Mouse (Mus musculus) left cerebral cortex, postnatal 4 days (tissue): ENCODE measurements around the gene Klf13. TPM values are rescaled to one million over a fixed set of nuclear protein-coding genes. Genes with fewer than 3 reads are reported as not detected.

Source experiments
- DNase-seq: peaks from one replicate; pipeline ENCODE4 v3.0.0-alpha.2; 2022
- intact Hi-C: fragments of 180-260 bp; cut with DNase I; formaldehyde crosslinking; loops from one replicate; pipeline ENCODE4 v1.15.1; 2025
- total RNA-seq, 2 experiments: library from RNA; stranded (reverse); gene quantifications; 2 replicates each; pipeline ENCODE4 v1.2.3; 2021

The Klf13 gene
- total RNA-seq, 2 experiments from 2014 or later: 72.3 to 73.5 TPM

DNA sequence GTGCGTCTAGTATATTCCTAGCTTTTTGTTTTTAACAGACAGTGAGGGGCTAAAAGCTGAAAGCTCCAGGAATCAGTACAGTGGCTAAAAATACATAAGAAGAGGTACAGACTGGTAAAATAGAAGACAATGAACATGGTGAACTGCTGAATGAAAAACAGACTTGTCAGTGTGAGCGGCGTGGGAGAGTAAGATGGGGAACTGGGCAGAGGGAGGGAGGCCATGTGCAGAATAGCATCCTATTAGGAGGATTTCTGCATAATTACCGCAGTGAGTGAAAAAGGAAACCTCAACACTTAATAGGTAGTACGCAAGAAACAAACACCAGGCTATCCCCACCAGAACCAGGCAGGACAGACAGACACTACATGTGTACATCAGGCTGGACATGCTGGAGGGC, 45.5 kb downstream of the Klf13 start:
- intact Hi-C loops: no loop called here
- no peak for DNase-seq

DNA sequence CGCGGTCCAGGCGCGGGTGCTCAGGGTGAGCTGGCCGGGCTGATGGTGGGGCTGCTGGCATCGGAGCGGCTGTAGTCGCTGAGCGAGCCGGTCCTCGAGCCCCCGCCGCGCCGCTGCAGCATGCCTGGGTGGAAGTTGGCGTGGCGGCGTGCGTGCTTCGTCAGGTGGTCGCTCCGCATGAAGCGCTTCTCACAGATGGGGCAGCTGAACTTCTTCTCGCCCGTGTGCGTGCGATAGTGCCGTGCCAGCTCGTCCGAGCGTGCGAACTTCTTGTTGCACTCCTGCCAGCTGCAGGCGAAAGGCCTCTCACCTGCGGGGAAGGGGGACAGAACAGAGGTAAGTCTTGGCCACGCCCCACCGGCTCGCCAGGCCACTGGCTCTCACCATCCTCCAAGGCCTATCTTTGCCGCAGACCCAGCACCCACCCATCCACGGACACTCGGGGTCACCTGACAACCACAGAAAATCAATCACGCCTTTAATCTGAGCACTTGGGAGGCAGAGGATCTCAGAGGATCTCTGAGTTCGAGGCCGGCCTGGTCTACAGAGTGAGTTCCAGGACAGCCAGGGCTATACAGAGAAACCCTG, 47.1 kb downstream of the Klf13 start:
- intact Hi-C loops: no loop called here
- peak; percentile 38 for DNase-seq

DNA sequence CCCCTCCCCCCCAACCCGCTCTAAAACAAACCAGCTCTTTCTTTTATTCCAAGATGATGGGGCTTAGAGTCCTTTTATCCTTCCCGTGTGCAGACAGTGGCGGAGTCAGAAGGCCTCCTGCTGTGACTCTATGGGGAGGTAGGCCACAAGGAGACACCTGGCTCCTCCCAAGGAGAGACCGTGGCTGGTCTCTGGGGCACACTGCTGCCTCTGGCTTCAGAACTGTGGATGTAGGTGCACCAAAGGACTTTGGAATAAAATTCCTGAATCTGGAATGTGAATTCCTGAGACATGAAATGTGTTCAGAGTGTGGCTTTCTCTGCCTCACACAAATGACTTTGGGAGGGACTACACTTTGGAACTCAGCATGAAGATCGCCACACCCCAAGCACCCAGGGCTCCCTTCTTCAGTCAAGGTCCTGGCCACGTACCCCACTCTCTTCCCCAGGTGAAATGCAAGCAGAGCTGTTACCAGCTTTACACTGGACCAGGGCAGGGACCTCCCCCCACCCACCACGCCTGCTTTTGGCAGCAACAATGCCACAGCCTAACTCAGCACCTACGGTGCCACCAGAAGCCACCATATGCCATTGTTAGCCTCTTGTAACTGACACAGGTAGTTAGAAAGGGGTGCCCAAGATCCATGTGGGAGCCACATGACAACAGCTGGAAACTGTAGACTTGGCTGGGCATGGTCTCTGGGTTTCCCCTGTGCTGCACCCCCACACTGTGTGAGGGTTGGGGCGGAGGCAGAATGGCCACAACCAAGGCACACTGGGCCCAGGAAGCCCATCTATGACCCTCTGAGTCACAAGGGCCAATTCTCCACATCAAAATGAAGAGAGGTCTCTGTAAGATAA, 49.4 kb downstream of the Klf13 start:
- DNase-seq: no peak

DNA sequence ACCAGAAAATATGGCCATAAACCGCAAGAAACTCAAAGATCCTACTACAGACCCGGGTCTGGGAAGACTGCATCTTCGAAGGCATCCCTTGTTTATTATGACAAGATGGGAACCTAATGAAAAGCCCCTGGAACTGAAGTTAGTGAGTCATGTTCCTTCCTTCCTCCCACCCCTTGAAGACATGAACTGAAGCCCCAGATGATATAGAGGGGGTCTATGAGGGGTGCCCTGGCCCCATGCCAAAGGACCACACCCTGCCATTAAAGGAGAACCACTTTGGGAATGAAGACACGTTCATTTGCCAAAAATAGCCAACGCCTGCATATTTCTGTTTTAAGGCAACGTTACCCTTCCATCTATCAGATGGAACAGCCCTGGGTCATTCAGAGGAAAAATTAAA, 50.0 kb downstream of the Klf13 start:
- no peak for DNase-seq
- intact Hi-C loops: no loop called here

More for the DNA sequence above, 49.4 kb downstream of the Klf13 start:
- intact Hi-C loops: no loop called here

DNA sequence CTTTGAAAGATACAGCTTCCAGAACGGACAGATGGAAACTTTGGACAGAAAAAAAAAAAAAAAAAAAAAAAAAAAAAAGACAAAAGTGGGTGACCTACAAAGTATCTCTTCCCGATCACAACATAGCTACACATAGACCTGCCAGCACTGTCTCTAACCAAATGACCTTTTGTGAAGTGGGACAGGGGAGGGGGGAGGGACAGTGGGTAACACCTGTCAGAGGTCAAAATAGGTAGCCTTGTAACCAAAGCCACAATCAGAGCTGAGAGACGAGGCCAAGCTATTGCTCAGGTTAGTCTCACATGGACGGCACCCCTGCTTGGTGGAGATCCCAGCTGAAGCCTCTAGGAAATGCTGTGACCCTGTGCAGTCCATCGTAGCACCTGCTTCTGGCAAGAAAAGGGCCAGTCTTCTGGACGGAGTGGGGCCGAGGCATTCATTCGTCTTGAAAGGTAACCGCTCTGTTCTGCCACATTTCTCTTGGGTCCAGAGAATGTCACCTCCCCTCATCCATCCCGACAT, 51.1 kb downstream of the Klf13 start:
- no peak for DNase-seq
- intact Hi-C loops: no loop called here

DNA sequence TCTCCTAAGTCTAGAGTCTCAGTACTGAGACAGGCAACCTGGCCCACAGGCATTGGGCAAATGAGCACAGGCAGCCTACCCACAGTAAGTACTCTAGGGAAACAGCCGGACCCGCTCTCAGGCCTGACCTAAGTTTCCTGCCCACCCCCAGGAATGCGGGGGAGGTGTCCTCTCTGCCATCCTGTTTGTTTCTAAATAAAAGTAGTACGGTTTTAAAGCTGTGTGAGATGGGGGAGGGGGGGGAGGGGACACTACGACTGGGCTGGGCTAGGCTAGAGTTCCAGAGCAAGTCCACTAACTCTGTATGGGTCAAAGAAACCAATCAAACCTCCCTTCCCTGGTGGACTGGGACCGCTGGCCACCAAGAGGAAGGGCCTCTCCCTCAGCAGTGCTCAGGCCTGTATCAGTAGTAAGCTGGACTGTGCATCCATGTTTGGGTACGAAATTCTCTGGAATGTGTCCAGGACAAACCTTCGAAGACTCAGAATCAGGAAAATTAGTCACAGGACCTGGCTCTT, 51.6 kb downstream of the Klf13 start:
- intact Hi-C loops: no loop called here

DNA sequence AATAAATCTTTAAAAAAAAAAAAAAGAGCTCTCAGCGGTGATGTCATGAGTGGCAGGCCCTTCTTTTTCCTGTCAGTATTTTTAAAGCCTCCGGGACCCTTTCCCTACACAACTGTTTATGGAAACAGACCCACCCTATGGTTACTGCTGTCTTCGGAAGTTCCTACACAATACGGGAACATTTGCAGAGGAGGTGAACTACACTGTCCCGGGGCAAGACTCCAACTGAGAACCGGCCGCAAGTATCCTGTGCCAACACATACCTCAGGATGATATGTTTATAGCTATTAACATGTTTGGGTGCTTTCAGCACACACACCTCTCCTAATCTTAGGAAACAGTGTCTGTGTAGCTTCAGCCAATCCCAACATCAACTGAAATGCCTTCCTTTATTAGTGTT, 53.7 kb downstream of the Klf13 start:
- intact Hi-C loops: no loop called here
- DNase-seq: no peak

More for the DNA sequence above, 51.6 kb downstream of the Klf13 start:
- no peak for DNase-seq

DNA sequence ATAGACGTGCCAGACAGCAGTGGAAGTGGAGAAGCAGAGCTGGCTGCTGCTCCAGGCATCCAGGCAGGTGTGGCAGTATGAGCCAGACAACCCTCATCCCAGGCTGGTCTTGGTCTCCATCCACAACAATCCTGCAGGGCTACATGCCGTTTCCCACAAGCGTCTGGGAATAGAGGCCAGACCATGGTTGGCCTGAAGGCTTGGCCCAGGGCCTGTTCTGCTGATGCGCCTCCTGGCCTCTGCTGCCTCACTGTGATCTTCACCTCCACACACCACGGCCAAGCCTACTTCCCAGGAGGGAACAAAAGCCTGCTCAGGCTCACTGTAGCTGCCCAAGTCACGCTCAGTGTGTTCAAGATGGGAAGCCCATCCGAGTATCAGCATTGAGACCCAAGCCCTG, 56.0 kb downstream of the Klf13 start:
- intact Hi-C loops: no loop called here

DNA sequence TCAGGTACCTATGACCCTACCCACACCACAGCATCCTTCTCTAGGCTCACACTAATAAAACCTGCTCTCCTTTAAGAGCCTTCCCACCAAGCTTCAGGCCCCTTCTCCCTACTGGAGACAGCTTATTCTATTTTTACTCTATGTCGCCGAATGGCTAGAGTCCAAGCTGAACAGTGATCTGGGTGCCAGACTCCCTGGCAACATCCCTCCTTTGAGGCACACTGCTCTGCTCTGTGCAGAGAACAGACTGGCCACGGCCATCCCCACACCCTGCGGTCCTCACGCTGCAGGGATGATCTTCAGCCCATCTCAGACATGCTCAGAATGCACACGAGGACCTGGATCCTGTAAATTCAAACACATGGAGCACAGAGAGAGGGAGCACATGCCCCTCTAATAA, 59.1 kb downstream of the Klf13 start:
- peak; percentile 46 for DNase-seq
- intact Hi-C loops: no loop called here

More for the DNA sequence above, 56.0 kb downstream of the Klf13 start:
- DNase-seq: peak; percentile 52

DNA sequence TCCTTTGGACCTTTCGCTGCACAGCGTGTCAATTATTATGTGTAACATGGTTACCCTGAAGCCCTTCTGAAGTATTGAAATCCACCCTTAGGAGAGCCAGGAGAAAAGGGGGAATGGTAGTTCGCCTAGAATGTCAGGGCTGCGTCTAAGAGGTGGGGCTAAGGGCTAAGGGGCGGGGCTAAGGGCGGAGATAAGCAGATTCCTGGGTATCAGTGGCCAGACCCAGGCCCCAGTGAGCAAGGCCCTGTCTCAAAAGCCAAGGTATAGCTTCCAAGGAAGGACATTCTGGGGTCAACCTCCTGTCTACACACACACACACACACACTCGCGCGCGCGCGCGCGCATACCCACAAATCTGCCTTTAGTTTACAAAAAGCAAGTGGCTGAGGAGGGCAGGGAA, 61.1 kb downstream of the Klf13 start:
- intact Hi-C loops: no loop called here
- DNase-seq: no peak

DNA sequence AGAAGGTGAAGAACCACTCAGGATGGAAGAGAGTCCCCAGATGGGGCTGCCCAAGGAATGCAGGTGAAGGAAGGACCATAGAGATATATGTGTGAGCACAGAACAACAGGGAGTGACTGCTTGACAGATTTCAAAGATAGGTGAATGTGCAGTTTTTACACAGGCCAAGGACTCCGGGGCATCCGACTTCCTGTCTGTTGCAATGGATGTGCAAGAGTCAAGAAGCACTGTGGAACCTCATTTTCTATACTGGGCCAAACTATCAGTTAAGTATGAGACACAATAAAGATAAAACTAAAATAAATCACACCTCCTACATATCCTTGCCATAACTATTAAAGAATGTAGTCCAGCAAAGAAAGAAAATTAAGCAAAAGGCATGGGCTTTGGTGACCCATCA, 62.1 kb downstream of the Klf13 start:
- no peak for DNase-seq
- intact Hi-C loops: no loop called here

DNA sequence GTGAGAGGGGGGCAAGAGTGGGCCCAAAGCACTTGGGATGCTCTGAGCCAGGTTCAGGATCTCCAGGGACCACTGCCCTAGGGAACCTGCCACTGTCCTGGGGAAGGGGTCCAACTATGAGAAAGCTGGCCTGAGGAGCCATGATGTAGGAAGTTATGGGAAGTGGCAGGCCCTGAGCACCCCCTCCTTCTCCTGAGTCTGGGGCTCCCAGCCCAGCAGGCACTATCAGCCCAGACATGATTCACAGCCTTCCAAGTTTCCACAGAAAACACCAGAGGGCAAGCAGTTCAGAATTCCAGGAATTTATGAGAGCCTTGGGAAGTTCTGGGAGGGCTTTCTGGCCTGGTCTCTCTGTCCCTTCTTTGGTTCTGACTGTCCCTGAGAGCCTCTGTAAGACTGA, 63.0 kb downstream of the Klf13 start:
- no peak for DNase-seq
- intact Hi-C loops: no loop called here

DNA sequence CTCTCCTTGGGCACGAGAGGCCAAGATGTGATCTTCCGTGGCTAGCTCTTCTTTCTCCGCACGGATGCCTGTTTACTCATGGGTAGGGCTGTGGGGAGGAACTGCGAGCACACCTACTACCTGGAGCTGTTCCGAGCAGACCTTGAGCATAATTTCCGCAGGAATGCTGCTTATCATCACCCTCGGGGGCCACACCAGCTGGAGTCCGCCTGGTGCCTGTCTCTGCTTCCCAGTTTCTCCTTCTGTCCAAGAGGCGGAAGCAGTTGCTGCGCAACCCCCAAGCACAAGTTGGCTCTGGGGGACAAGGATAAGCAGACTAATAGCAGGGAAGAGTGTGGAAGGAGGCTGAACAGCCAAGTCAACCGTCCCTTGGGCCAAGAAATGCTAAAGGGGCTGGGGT, 64.8 kb downstream of the Klf13 start:
- intact Hi-C loops: no loop called here
- DNase-seq: no peak

DNA sequence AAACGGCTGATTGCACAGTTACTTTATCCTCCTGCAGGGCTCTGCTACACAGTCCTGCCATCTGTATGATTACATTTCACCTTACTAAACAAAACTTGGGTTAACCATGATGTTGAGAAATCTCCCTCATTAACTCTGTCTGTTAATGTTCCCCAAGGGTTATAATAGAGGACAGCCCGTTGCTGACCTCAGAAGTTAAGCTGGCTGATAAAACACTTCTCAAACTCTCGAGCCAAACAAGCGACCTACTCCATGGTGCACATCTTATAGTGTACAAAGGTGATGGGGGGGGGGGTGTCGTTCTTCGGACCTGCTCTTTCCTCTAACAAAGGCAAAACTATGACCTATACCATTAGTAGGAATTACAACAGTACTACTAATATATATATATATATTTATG, 67.0 kb downstream of the Klf13 start:
- intact Hi-C loops: no loop called here
- DNase-seq: no peak

DNA sequence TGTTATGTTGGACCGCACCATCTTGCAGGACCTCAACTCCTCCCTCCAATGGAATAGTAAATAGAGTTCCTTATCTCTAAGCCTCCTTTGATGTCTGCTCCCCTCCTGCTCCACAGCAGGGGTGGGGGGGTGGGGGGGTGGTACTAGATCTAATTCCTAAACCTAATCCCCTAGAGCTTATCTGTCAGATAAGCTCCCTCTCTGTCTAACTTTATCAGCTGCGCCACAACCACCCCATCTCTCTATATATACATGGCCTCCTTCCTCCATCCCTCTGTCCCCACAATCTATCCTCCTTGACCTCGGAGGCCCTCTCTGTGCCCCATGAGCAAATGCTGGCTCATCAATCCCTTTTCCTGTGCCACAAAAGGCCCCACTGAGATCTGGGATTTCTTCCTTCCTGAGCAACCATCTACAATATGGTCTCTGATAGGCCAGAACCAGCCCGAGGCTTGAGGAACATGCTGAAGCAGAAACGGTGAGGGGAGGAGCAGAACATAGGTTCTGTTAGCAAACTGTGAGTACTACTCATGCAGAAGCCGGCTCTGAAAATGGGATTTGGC, 70.3 kb downstream of the Klf13 start:
- intact Hi-C loops: no loop called here
- DNase-seq: no peak

DNA sequence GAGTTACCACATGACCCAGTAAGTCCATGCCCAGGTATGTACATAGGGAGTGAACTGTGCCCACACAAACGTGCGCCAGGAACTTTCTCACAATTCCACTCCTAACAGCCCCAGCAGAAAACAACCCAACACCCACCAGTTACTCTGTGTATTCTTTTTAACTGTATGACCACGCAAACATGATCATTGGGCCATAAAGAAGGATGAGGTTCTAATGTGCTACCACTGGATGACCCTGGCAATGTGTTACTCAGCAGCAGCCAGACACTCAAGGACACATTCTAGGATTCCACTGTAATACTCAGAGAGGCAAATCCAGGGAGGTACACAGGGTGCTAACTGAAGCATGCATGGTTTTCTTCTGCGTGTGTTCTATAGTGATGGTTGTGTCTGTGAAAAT, 72.8 kb downstream of the Klf13 start:
- no peak for DNase-seq
- intact Hi-C loops: no loop called here

DNA sequence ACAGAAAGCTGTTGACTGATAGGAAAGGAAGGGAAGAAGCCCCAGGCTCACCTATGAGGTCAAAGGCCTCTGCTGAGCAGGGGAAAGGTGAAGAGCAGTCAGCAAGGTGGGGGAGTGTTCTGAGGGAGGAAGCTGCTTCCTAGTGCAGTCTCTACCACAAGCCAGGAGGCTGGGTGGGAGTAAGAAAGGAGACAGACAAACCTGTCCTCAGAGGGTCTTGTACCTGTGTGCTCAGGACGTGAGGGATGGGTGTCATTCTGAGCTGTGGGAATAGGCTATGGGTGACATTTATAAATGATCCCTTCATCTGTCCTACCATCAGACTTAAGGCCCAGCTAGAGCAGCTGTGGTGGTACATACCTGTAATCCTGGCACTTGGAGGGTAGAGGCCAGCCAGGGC, 75.7 kb downstream of the Klf13 start:
- DNase-seq: no peak
- intact Hi-C loops: no loop called here

DNA sequence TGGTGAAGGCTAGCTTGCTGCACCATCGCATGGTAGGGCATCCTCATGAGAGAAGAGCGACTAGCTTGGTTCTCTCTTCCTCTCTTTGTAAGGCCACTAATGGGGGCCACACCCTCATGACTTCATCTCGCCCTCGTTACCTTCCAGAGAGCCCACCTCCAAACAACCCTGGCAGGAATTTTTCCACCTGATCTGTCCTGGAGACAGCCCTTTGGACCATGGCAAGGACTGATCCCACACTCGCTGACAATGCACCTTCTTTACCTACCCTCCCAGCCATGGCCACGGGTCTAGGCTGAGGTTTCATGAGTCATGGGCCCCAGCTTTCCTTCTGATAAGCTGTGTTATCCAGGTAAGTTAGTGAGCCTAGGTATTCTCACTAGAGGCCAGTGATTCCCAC, 77.6 kb downstream of the Klf13 start:
- intact Hi-C loops: no loop called here
- no peak for DNase-seq

DNA sequence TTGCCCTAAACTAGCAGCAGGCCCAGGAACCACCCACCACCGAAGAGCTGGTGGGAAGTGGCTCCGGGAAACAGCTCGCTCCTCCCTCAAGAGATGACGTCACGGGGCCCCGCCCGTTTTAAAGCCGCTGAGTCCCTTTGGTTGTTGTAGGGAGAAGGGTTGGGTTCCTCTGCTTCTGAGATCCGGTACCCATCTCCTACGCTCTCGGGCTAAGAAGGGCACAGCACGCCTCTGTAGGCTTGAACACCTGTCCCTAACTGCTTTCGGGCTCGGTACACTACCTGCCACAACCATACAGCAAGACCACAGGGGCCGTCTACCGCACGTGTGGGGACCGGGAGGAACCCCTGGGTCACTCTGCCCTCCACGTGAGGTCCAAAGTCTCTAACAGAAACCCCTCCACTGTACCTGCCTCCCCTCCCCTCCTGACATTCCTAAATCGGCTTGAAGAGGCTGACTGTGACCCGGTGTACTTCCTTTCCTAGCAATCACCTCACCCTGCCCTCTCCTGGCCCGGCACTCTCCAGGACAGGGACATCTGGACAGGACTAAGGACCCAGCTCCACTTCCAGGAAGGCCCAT, 80.1 kb downstream of the Klf13 start:
- peak; percentile 75 for DNase-seq
- intact Hi-C loops: loop anchor here (10.0 kb wide), 1 partner anchor 76 kb away; the partner anchor contains the start of gene Klf13

DNA sequence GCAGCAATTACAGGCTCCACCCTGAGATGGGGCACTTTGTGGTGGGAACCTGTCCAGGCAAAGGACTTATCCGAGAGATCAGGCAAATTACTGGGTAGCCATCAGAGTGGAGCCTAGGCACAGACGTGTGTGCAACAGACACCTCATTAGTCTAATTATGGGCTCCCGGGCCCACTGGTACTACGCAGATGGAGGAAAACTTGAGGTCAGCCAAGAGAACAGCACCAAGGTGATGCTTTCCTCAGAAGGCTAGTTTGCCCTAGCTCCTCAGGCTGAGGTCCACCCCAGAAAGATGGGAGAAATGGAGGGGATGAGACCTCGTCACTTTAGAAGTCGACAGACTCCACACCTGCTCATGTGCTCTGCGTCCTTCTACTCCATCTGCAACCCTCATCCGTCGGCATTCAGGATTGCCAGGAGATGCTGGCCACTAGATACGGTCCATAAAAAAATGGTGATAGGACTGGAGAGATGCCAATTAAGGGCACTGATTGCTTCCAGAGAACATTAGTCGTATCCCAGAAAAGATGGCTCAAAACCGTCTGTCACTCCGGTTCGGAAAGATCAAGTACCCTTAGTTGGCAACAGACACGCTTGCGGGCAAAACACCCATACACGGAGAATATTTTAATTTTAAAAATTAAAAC, 80.8 kb downstream of the Klf13 start:
- intact Hi-C loops: loop anchor here (10.0 kb wide), 1 partner anchor 77 kb away; the partner anchor contains the start of gene Klf13
- no peak for DNase-seq

DNA sequence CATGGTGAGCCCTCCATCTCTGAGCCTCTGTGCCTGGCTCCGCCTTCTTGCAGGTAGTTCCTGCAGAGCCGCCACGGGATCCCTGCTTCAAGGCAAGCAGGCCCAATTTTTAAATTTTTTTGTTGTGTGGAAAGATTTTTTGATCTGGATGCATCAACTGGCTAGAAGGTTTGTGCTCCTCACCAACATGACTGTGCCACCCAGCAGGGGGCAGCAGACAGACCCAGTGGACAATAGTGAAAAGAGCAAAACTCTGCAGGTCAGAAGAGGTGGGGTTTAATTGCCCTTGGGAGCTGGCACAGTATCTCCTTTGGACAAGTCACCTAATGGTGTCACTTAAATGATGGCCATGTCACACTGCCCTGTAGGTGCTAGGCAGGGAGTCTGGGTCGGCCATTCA, 83.4 kb downstream of the Klf13 start:
- intact Hi-C loops: loop anchor here (10.0 kb wide), 1 partner anchor 80 kb away; the partner anchor contains the start of gene Klf13

More for the DNA sequence above, 83.4 kb downstream of the Klf13 start:
- DNase-seq: peak; percentile 61
